Comparison of ENCODE assay signal across 32 mouse cellular contexts in the genomic region with DNA sequence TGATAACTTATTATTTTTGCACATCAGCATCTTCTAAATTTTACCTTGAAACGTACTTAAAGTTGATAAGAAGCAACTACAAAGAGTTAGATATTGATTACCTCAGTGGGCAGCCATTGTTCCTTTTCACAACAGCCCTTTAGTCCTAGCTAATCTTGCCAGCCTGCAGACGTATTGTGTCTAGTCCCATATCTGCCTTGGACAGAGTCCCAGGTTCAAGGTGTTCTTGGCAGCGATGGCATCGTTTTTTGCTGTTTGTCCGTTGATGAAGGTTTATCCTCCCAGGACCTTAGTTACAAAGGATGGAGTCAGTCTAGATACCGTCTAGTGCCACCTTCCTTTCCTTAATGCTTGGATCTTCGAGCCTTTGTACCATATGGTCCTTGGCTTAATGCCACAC.
"Had no signal": no experiment of that assay in that cellular context is flagged by ENCODE, and none has a peak within 500 bp of the region (broad histone marks: within the 10 kb centered on the region; RNA-seq: fewer than 3 reads in every experiment).

No protein-coding gene starts in this region.

- DNase-seq: left cerebral cortex, postnatal 4 days; liver; liver, embryonic 13.5 days; liver, postnatal 0 days; lung, adult 18-20 months; lung, adult 2 months; lung, embryonic 14.5 days; lung, postnatal 10 days; lung, postnatal 14 days; lung, postnatal 36 days; lung, postnatal 4 days; midbrain, embryonic 14.5 days had no signal

- H3K4me3 ChIP-seq: left cerebral cortex, adult 2 months; limb, embryonic 10.5 days; limb, embryonic 12.5 days; limb, embryonic 13.5 days; limb, embryonic 15.5 days; liver, embryonic 12.5 days; liver, embryonic 13.5 days; liver, embryonic 15.5 days; lung, embryonic 15.5 days; megakaryocyte, embryonic 14.5 days; midbrain, embryonic 10.5 days; midbrain, embryonic 12.5 days; midbrain, embryonic 13.5 days; midbrain, embryonic 15.5 days; myocyte; neural tube, embryonic 12.5 days had no signal

- H3K27me3 ChIP-seq: limb, embryonic 12.5 days; limb, embryonic 15.5 days; liver, embryonic 12.5 days; liver, embryonic 13.5 days; liver, embryonic 15.5 days; lung, embryonic 15.5 days; midbrain, embryonic 12.5 days; midbrain, embryonic 13.5 days; midbrain, embryonic 15.5 days; neural tube, embryonic 12.5 days had no signal

- H3K4me1 ChIP-seq: limb, embryonic 10.5 days; limb, embryonic 12.5 days; limb, embryonic 13.5 days; limb, embryonic 15.5 days; liver, embryonic 12.5 days; liver, embryonic 13.5 days; liver, embryonic 15.5 days; midbrain, embryonic 12.5 days; midbrain, embryonic 13.5 days; midbrain, embryonic 15.5 days; neural tube, embryonic 12.5 days had no signal

- H3K36me3 ChIP-seq: limb, embryonic 10.5 days; limb, embryonic 12.5 days; limb, embryonic 13.5 days; limb, embryonic 15.5 days; liver, embryonic 12.5 days; liver, embryonic 13.5 days; liver, embryonic 15.5 days; lung, embryonic 15.5 days; midbrain, embryonic 12.5 days; midbrain, embryonic 13.5 days; midbrain, embryonic 15.5 days; neural tube, embryonic 12.5 days had no signal

- H3K9me3 ChIP-seq: limb, embryonic 10.5 days; limb, embryonic 12.5 days; limb, embryonic 13.5 days; limb, embryonic 15.5 days; liver, embryonic 12.5 days; liver, embryonic 13.5 days; liver, embryonic 15.5 days; lung, embryonic 15.5 days; midbrain, embryonic 10.5 days; midbrain, embryonic 12.5 days; midbrain, embryonic 13.5 days; midbrain, embryonic 15.5 days; neural tube, embryonic 12.5 days had no signal

- H3K9ac ChIP-seq: limb, embryonic 12.5 days; limb, embryonic 13.5 days; limb, embryonic 15.5 days; liver, embryonic 12.5 days; liver, embryonic 13.5 days; liver, embryonic 14.5 days; liver, embryonic 15.5 days; liver, postnatal 0 days; lung, embryonic 14.5 days; lung, embryonic 15.5 days; midbrain, embryonic 12.5 days; midbrain, embryonic 13.5 days; midbrain, embryonic 15.5 days; neural tube, embryonic 12.5 days had no signal

- H3K4me2 ChIP-seq: limb, embryonic 12.5 days; limb, embryonic 13.5 days; limb, embryonic 15.5 days; liver, embryonic 12.5 days; liver, embryonic 13.5 days; liver, embryonic 15.5 days; lung, embryonic 14.5 days; lung, embryonic 15.5 days; midbrain, embryonic 11.5 days; midbrain, embryonic 12.5 days; midbrain, embryonic 13.5 days; midbrain, embryonic 15.5 days; neural tube, embryonic 12.5 days had no signal

- H3K27ac ChIP-seq: left cerebral cortex, adult 2 months; limb, embryonic 10.5 days; limb, embryonic 12.5 days; limb, embryonic 13.5 days; limb, embryonic 15.5 days; liver, embryonic 12.5 days; liver, embryonic 13.5 days; liver, embryonic 14.5 days; liver, embryonic 15.5 days; lung, embryonic 15.5 days; macrophage; midbrain, embryonic 10.5 days; midbrain, embryonic 12.5 days; midbrain, embryonic 13.5 days; midbrain, embryonic 15.5 days; neural tube, embryonic 12.5 days had no signal

- ATAC-seq: liver, embryonic 12.5 days; liver, postnatal 0 days; lung, postnatal 0 days; midbrain, embryonic 13.5 days; midbrain, embryonic 15.5 days; midbrain, embryonic 16.5 days had no signal
